Mouse (Mus musculus) CH12.LX (cell line): Measurements from ENCODE around the gene Phf23.

Experiments
- CHD2 ChIP-seq: IDR thresholded peaks from 2 replicates; pipeline ENCODE4 v1.6.1; 2011; ENCODE audit warnings: low read length, improper control_type of control experiment
- CTCF ChIP-seq, 2 experiments: IDR thresholded peaks in 1 of 2; conservative IDR thresholded peaks in 1 of 2; 2 replicates each; pipeline ENCODE4 v1.5.1; 2011 to 2012; ENCODE audit warnings: low read depth in 2 of 2, low read length in 2 of 2, improper control_type of control experiment in 1 of 2, inconsistent platforms in 1 of 2, mild to moderate bottlenecking in 1 of 2, moderate library complexity in 1 of 2
- EP300 ChIP-seq: IDR thresholded peaks from 2 replicates; pipeline ENCODE4 v1.6.1; 2011; ENCODE audit warnings: low read length, improper control_type of control experiment
- MAX ChIP-seq: IDR thresholded peaks from 2 replicates; pipeline ENCODE4 v1.6.1; 2011; ENCODE audit warnings: low read length, improper control_type of control experiment
- MYC ChIP-seq: IDR thresholded peaks from 2 replicates; pipeline ENCODE4 v1.6.1; 2011; ENCODE audit warnings: low read depth, mild to moderate bottlenecking, improper control_type of control experiment, low read length
- NRF1 ChIP-seq: IDR thresholded peaks from 2 replicates; pipeline ENCODE4 v1.6.1; 2014; ENCODE audit warnings: low read depth, mild to moderate bottlenecking, inconsistent platforms, low read length, improper control_type of control experiment, moderate library complexity
- POLR2A ChIP-seq: IDR thresholded peaks from 2 replicates; pipeline ENCODE4 v1.6.1; 2011; ENCODE audit warnings: low read depth, mild to moderate bottlenecking, improper control_type of control experiment, low read length
- SMC3 ChIP-seq: IDR thresholded peaks from 2 replicates; pipeline ENCODE4 v1.6.1; 2011; ENCODE audit warnings: low read depth, low read length, improper control_type of control experiment
- TBP ChIP-seq: conservative IDR thresholded peaks from 2 replicates; pipeline ENCODE4 v1.6.1; 2011; ENCODE audit warnings: low read depth, low read length, improper control_type of control experiment
- TCF12 ChIP-seq: IDR thresholded peaks from 2 replicates; pipeline ENCODE4 v1.6.1; 2014; ENCODE audit warnings: low read depth, mild to moderate bottlenecking, inconsistent platforms, low read length, improper control_type of control experiment
- UBTF ChIP-seq: IDR thresholded peaks from 2 replicates; pipeline ENCODE4 v1.6.1; 2012; ENCODE audit warnings: low read depth, mild to moderate bottlenecking, inconsistent platforms, low read length, improper control_type of control experiment, moderate library complexity
- USF2 ChIP-seq: conservative IDR thresholded peaks from 2 replicates; pipeline ENCODE4 v1.6.1; 2011; ENCODE audit warnings: low read depth, low read length, improper control_type of control experiment
- ZC3H11A ChIP-seq: IDR thresholded peaks from 2 replicates; pipeline ENCODE4 v1.6.1; 2012; ENCODE audit warnings: low read depth, mild to moderate bottlenecking, inconsistent platforms, low read length, improper control_type of control experiment
- ZNF384 ChIP-seq: IDR thresholded peaks from 2 replicates; pipeline ENCODE4 v1.6.1; 2012; ENCODE audit warnings: low read depth, low read length, improper control_type of control experiment, inconsistent platforms

DNA sequence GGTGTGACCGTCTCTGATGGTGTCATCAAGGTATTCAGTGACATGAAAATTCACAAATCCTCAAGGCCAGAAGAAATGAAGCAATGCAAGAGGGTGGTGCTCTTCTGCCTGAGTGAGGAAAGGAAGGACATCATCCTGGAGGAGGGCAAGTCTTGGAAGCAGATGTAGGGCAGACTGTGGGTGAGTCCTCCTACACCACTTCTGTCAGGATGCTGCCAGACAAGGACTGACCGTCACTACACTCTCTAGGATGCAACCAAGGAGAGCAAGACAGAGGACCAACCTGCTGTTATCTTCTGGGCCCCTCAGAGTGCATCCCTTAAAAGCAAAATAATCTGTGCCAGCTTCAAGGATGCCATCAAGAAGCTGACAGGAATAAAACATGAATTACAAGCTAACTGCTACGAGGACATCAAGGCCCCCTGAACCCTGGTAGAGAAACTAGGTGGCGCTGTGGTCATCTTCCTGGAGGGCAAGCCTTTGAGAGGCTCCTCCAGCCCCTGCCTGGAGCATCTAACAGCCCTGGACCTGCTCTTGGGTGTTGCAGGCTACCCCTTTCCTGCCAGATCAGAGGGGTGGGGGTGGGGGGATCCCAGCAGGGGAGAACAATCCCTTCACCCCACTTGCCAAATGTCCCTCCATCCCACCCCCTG is 44.6 kb upstream of the Phf23 start:
- no peak for TF ChIP-seq TCF12
- no peak for TF ChIP-seq ZNF384
- TF ChIP-seq MAX = no peak
- TF ChIP-seq CTCF (conservative IDR thresholded peaks at IDR 0.05 in 1 of 2, IDR thresholded peaks at IDR 0.05 in 1 of 2; ENCODE audit: low read depth in 2 of 2, low read length in 2 of 2) = peak; percentile 27 to 77; a peak in 3 of 4 replicates
- no peak for TF ChIP-seq ZC3H11A
- TF ChIP-seq TBP = no peak
- TF ChIP-seq POLR2A = no peak
- TF ChIP-seq SMC3 = peak; percentile 44
- no peak for TF ChIP-seq USF2
- no peak for TF ChIP-seq MYC
- TF ChIP-seq NRF1 = no peak
- TF ChIP-seq EP300 = no peak
- no peak for TF ChIP-seq CHD2
- no peak for TF ChIP-seq UBTF
